Mouse (Mus musculus): ENCODE measurements around the gene Anp32a. TPM values are rescaled to one million over a fixed set of nuclear protein-coding genes. Genes with fewer than 3 reads are reported as not detected.

Gene Anp32a
- polyA plus RNA-seq, 1 experiment from 2014 or later = 131 TPM

GRCm38 (mm10) chr9:62370648-62371280 lies 29.7 kb downstream of the Anp32a start:
- peaks cover 56% of the 10 kb centered on the region for H3K4me1 ChIP-seq
- no peak overlapping the region for H3K4me2 ChIP-seq
- no peak for ATAC-seq (ENCODE audit: low FRiP score)
- WGBS = 61% methylated on average over 6 of the region's 6 CpGs
- peaks cover 30% of the 10 kb centered on the region for H3K36me3 ChIP-seq
- H3K27ac ChIP-seq (replicated peaks) = no peak overlapping the region
- H3K4me3 ChIP-seq (replicated peaks) = no peak overlapping the region
- H3K9ac ChIP-seq (replicated peaks) = no peak overlapping the region
- no peaks in the 10 kb centered on the region for H3K9me3 ChIP-seq (replicated peaks)
- H3K27me3 ChIP-seq (replicated peaks) = no peaks in the 10 kb centered on the region

GRCm38 (mm10) chr9:62371745-62372555 lies 30.9 kb downstream of the Anp32a start:
- WGBS = 63% methylated on average over 16 of the region's 16 CpGs
- no peak for ATAC-seq (ENCODE audit: low FRiP score)
- Histone ChIP-seq H3K4me2 (no peak overlapping the region), H3K4me1 (peaks cover 44% of the 10 kb centered on the region), H3K4me3 (replicated peaks) (no peak overlapping the region), H3K36me3 (peaks cover 40% of the 10 kb centered on the region), H3K9me3 (replicated peaks) (no peaks in the 10 kb centered on the region), H3K9ac (replicated peaks) (no peak overlapping the region), H3K27me3 (replicated peaks) (no peaks in the 10 kb centered on the region), H3K27ac (replicated peaks) (no peak overlapping the region)

- Histone ChIP-seq H3K9ac (replicated peaks) (no peak overlapping the region), H3K4me2 (no peak overlapping the region), H3K36me3 (peaks cover 48% of the 10 kb centered on the region), H3K9me3 (replicated peaks) (no peaks in the 10 kb centered on the region), H3K4me3 (replicated peaks) (no peak overlapping the region), H3K27me3 (replicated peaks) (no peaks in the 10 kb centered on the region), H3K4me1 (peaks cover 37% of the 10 kb centered on the region), H3K27ac (replicated peaks) (no peak overlapping the region)
- 85% methylated on average over 9 of the region's 9 CpGs for WGBS
- no peak for ATAC-seq (ENCODE audit: low FRiP score)
Measured at GRCm38 (mm10) chr9:62372556-62373221, 31.6 kb downstream of the Anp32a start.

GRCm38 (mm10) chr9:62373222-62374123 lies 32.4 kb downstream of the Anp32a start:
- no peak overlapping the region for H3K4me3 ChIP-seq (replicated peaks)
- no peaks in the 10 kb centered on the region for H3K9me3 ChIP-seq (replicated peaks)
- peaks cover 29% of the 10 kb centered on the region for H3K4me1 ChIP-seq
- H3K27ac ChIP-seq (replicated peaks) = no peak overlapping the region
- ATAC-seq (ENCODE audit: low FRiP score) = no peak
- peaks cover 50% of the 10 kb centered on the region for H3K36me3 ChIP-seq
- no peak overlapping the region for H3K9ac ChIP-seq (replicated peaks)
- H3K27me3 ChIP-seq (replicated peaks) = no peaks in the 10 kb centered on the region
- 62% methylated on average over 18 of the region's 18 CpGs for whole genome bisulfite sequencing
- H3K4me2 ChIP-seq = no peak overlapping the region

- ATAC-seq (ENCODE audit: low FRiP score) = no peak
- H3K36me3 ChIP-seq = peaks cover 50% of the 10 kb centered on the region
- no peaks in the 10 kb centered on the region for H3K27me3 ChIP-seq (replicated peaks)
- H3K9me3 ChIP-seq (replicated peaks) = no peaks in the 10 kb centered on the region
- WGBS = 75% methylated on average over 3 of the region's 3 CpGs
- H3K4me1 ChIP-seq = peaks cover 21% of the 10 kb centered on the region
- no peak overlapping the region for H3K27ac ChIP-seq (replicated peaks)
- H3K9ac ChIP-seq (replicated peaks) = no peak overlapping the region
- H3K4me2 ChIP-seq = no peak overlapping the region
- H3K4me3 ChIP-seq (replicated peaks) = no peak overlapping the region
Measured at GRCm38 (mm10) chr9:62374276-62374675, 33.2 kb downstream of the Anp32a start.

- Histone ChIP-seq H3K4me2 (no peak overlapping the region), H3K4me3 (replicated peaks) (no peak overlapping the region), H3K9me3 (replicated peaks) (no peaks in the 10 kb centered on the region), H3K27ac (replicated peaks) (no peak overlapping the region), H3K36me3 (peaks cover 58% of the 10 kb centered on the region), H3K9ac (replicated peaks) (no peak overlapping the region), H3K4me1 (peaks cover 7% of the 10 kb centered on the region; the same call in 1 of the 2 replicates), H3K27me3 (replicated peaks) (no peaks in the 10 kb centered on the region)
- WGBS = 94% methylated on average over 10 of the region's 10 CpGs
- no peak for ATAC-seq (ENCODE audit: low FRiP score)
Measured at GRCm38 (mm10) chr9:62377897-62378296, 36.8 kb downstream of the Anp32a start.

- Histone ChIP-seq H3K4me1 (0 out of 2 replicates have a peak, but pooled peaks cover 7% of the 10 kb centered on the region), H3K4me3 (replicated peaks) (no peak overlapping the region), H3K36me3 (peaks cover 35% of the 10 kb centered on the region), H3K27ac (replicated peaks) (no peak overlapping the region), H3K9ac (replicated peaks) (no peak overlapping the region), H3K9me3 (replicated peaks) (no peaks in the 10 kb centered on the region), H3K4me2 (no peak overlapping the region), H3K27me3 (replicated peaks) (no peaks in the 10 kb centered on the region)
- WGBS = 69% methylated on average over 5 of the region's 5 CpGs
- no peak for ATAC-seq (ENCODE audit: low FRiP score)
Measured at GRCm38 (mm10) chr9:62380351-62380750, 39.3 kb downstream of the Anp32a start.

GRCm38 (mm10) chr9:62381402-62381913 lies 40.4 kb downstream of the Anp32a start:
- Histone ChIP-seq H3K36me3 (peaks cover 25% of the 10 kb centered on the region), H3K27me3 (replicated peaks) (no peaks in the 10 kb centered on the region), H3K4me3 (replicated peaks) (no peak overlapping the region), H3K27ac (replicated peaks) (no peak overlapping the region), H3K9ac (replicated peaks) (no peak overlapping the region), H3K4me2 (no peak overlapping the region), H3K9me3 (replicated peaks) (no peaks in the 10 kb centered on the region), H3K4me1 (0 out of 2 replicates have a peak, but pooled peaks cover 7% of the 10 kb centered on the region)
- no peak for ATAC-seq (ENCODE audit: low FRiP score)
- 55% methylated on average over 8 of the region's 8 CpGs for whole genome bisulfite sequencing

GRCm38 (mm10) chr9:62382519-62383084 lies 41.5 kb downstream of the Anp32a start:
- Histone ChIP-seq H3K9ac (replicated peaks) (no peak overlapping the region), H3K27ac (replicated peaks) (no peak overlapping the region), H3K27me3 (replicated peaks) (no peaks in the 10 kb centered on the region), H3K4me2 (no peak overlapping the region), H3K4me1 (0 out of 2 replicates have a peak, but pooled peaks cover 7% of the 10 kb centered on the region), H3K36me3 (peaks cover 13% of the 10 kb centered on the region), H3K9me3 (replicated peaks) (no peaks in the 10 kb centered on the region), H3K4me3 (replicated peaks) (no peak overlapping the region)
- ATAC-seq (ENCODE audit: low FRiP score) = no peak
- WGBS = 77% methylated on average over 10 of the region's 10 CpGs

- WGBS = 93% methylated on average over 6 of the region's 6 CpGs
- H3K4me1 ChIP-seq = 0 out of 2 replicates have a peak, but pooled peaks cover 7% of the 10 kb centered on the region
- H3K9ac ChIP-seq (replicated peaks) = no peak overlapping the region
- no peaks in the 10 kb centered on the region for H3K27me3 ChIP-seq (replicated peaks)
- H3K4me2 ChIP-seq = no peak overlapping the region
- 0 out of 2 replicates have a peak, but pooled peaks cover 3% of the 10 kb centered on the region for H3K36me3 ChIP-seq
- H3K27ac ChIP-seq (replicated peaks) = no peak overlapping the region
- H3K9me3 ChIP-seq (replicated peaks) = no peaks in the 10 kb centered on the region
- no peak for ATAC-seq (ENCODE audit: low FRiP score)
- H3K4me3 ChIP-seq (replicated peaks) = no peak overlapping the region
Measured at GRCm38 (mm10) chr9:62385062-62385461, 44.0 kb downstream of the Anp32a start.

All from neural tube, embryonic 15.5 days (tissue).